Comparison of ENCODE assay signal across 10 mouse cellular contexts in genomic region chr4:151863511-151863910, GRCm38 (mm10). TPM values are rescaled to one million over a fixed set of nuclear protein-coding genes. Genes with fewer than 3 reads are reported as not detected.
DNase-seq lines count a peak whose midpoint lies in the region; ATAC-seq lines count a peak whose summit lies in the region.
"Had no signal": no experiment of that assay in that cellular context is flagged by ENCODE, and none has a peak within 500 bp of the region (broad histone marks: within the 10 kb centered on the region; RNA-seq: fewer than 3 reads in every experiment).

No protein-coding gene starts in this region.

- no peak for ATAC-seq in heart, embryonic 12.5 days (ENCODE audit: insufficient number of reproducible peaks, low FRiP score)
- no peak for ATAC-seq in hindbrain, embryonic 12.5 days (ENCODE audit: low FRiP score)
- no peak for ATAC-seq in midbrain, embryonic 11.5 days (ENCODE audit: low FRiP score)

- peaks cover 18% of the 10 kb centered on the region for H3K27me3 ChIP-seq in heart, embryonic 12.5 days (replicated peaks)
- H3K27me3 ChIP-seq in hindbrain, embryonic 12.5 days = peaks cover 4% of the 10 kb centered on the region; the same call in 1 of the 2 replicates
- no peaks in the 10 kb centered on the region for H3K27me3 ChIP-seq in midbrain, embryonic 11.5 days (ENCODE audit: control insufficient read depth, insufficient read depth, low read length)

- H3K9ac ChIP-seq in heart, embryonic 12.5 days = no peak overlapping the region
- no peak overlapping the region; the same call in 1 of the 2 replicates for H3K9ac ChIP-seq in hindbrain, embryonic 12.5 days
- H3K9ac ChIP-seq in midbrain, embryonic 11.5 days (ENCODE audit: low read length) = peak overlapping the region; percentile 57; the same call in 1 of the 2 replicates

- no peaks in the 10 kb centered on the region for H3K9me3 ChIP-seq in heart, embryonic 12.5 days (replicated peaks)
- no peaks in the 10 kb centered on the region for H3K9me3 ChIP-seq in hindbrain, embryonic 12.5 days (replicated peaks)
- no peaks in the 10 kb centered on the region for H3K9me3 ChIP-seq in midbrain, embryonic 11.5 days (ENCODE audit: control insufficient read depth, low read length)

- peak overlapping the region; percentile 97 for H3K4me3 ChIP-seq in heart, embryonic 12.5 days
- no peak overlapping the region for H3K4me3 ChIP-seq in hindbrain, embryonic 12.5 days
- H3K4me3 ChIP-seq in midbrain, embryonic 11.5 days (ENCODE audit: low read depth, low read length) = peak overlapping the region; percentile 53

- 58% methylated on average over 9 of the region's 9 CpGs for WGBS in heart, embryonic 12.5 days
- WGBS in hindbrain, embryonic 12.5 days = 60% methylated on average over 9 of the region's 9 CpGs
- whole genome bisulfite sequencing in midbrain, embryonic 11.5 days = 62% methylated on average over 9 of the region's 9 CpGs

- intact Hi-C loops in heart, postnatal 25 days (cut with DNase I) = loop anchor here (5.0 kb wide), 1 partner anchor 69 kb away; the partner anchor contains the start of gene Dnajc11

- H3K36me3 ChIP-seq in heart, embryonic 12.5 days = no peaks in the 10 kb centered on the region
- no peaks in the 10 kb centered on the region for H3K36me3 ChIP-seq in hindbrain, embryonic 12.5 days
- H3K36me3 ChIP-seq in midbrain, embryonic 11.5 days (ENCODE audit: control insufficient read depth, insufficient read depth, low read length) = no peaks in the 10 kb centered on the region

- H3K4me2 ChIP-seq in heart, embryonic 12.5 days = peak overlapping the region; percentile 79
- H3K4me2 ChIP-seq in hindbrain, embryonic 12.5 days (replicated peaks) = peak overlapping the region; percentile 81
- peak overlapping the region; percentile 83 for H3K4me2 ChIP-seq in midbrain, embryonic 11.5 days

- no peak overlapping the region for H3K27ac ChIP-seq in heart, embryonic 12.5 days (ENCODE audit: poor library complexity, severe bottlenecking)
- no peak overlapping the region for H3K27ac ChIP-seq in hindbrain, embryonic 12.5 days
- no peak overlapping the region for H3K27ac ChIP-seq in midbrain, embryonic 11.5 days (ENCODE audit: low read depth, low read length)

- DNase-seq in heart, postnatal 25 days (ENCODE audit: low spot score) = no peak
- DNase-seq in cerebellum, adult 9-11 months = peak; percentile 60
- DNase-seq in midbrain, embryonic 11.5 days (ENCODE audit: low spot score, missing footprints) = no peak
- DNase-seq in spleen, postnatal 10 days (ENCODE audit: low spot score in 2 of 2) = no peak
- DNase-seq in retina, postnatal 1 day = no peak
- no peak for DNase-seq in layer of hippocampus, adult 9-11 months
- DNase-seq: kidney, adult 11 months; right cerebral cortex, postnatal 14 days had no signal

- H3K4me1 ChIP-seq in heart, embryonic 12.5 days (replicated peaks) = peaks cover 27% of the 10 kb centered on the region
- peaks cover 19% of the 10 kb centered on the region for H3K4me1 ChIP-seq in hindbrain, embryonic 12.5 days
- peaks cover 9% of the 10 kb centered on the region; the same call in 1 of the 2 replicates for H3K4me1 ChIP-seq in midbrain, embryonic 11.5 days (ENCODE audit: control insufficient read depth, insufficient read depth, low read length)

RNA-seq across cellular contexts. Expression of gene Camta1, which starts 1.8 kb away (rescaled TPM):
- polyA plus RNA-seq in heart, embryonic 12.5 days (2016; fragmentation: Nextera tagmentation; extraction: Ambion mirVana) = 159 and 165 TPM in 2 replicates
- total RNA-seq in heart, postnatal 25 days (2021) = 100 to 1,000 TPM; 234 to 244 TPM
- polyA plus RNA-seq in hindbrain, embryonic 12.5 days (2016; fragmentation: Nextera tagmentation; extraction: Ambion mirVana) = 136 and 157 TPM in 2 replicates
- 150 TPM in 2 replicates for polyA plus RNA-seq in midbrain, embryonic 11.5 days (2014; fragmentation: Nextera tagmentation; extraction: Ambion mirVana)
